Mouse (Mus musculus): ENCODE results near the gene Camsap2. TPM values are rescaled to one million over a fixed set of nuclear protein-coding genes. Genes with fewer than 3 reads are reported as not detected.

Gene Camsap2
- total RNA-seq (2018; cell fraction: chromatin; rRNA removed) = 10 to 100 TPM in 24 of 26 experiments, 1 to 10 TPM in 2; 6.9 to 54.4 (median 29.5) TPM
- 10 to 100 TPM; 10.8 to 29.6 (median 17.5) TPM for total RNA-seq (2018; cell fraction: cytosol; rRNA removed)
- total RNA-seq (2018; cell fraction: nucleus; rRNA removed) = 10 to 100 TPM; 14.2 to 49.3 (median 25.3) TPM
- polyA plus RNA-seq (2018) = 13.6 to 17.5 TPM (median 16.8 TPM) in 3 replicates

- no peak within 1 kb of the TSS for H3K27ac ChIP-seq
- H3K79me2 ChIP-seq (ENCODE audit: inconsistent target) = peaks cover 46% of the 10 kb centered on the region
- under 1% methylated on average over 117 of the region's 121 CpGs for WGBS (ENCODE audit: missing documents)
- no peaks in the 10 kb centered on the region for H3K36me3 ChIP-seq (ENCODE audit: inconsistent target)
- peak within 1 kb of the TSS; percentile 81 for H3K4me3 ChIP-seq (ENCODE audit: inconsistent target)
These were observed at the start of gene Camsap2 for GRCm38 (mm10) chr1:136345454-136346372. Camsap2 (minus strand) TSS chr1:136346104.

- no peaks in the 10 kb centered on the region for H3K36me3 ChIP-seq (ENCODE audit: inconsistent target)
- H3K4me3 ChIP-seq (ENCODE audit: inconsistent target) = no peak overlapping the region
- H3K79me2 ChIP-seq (ENCODE audit: inconsistent target) = no peaks in the 10 kb centered on the region
- H3K27ac ChIP-seq = no peak overlapping the region
- WGBS (ENCODE audit: missing documents) = 65% methylated on average over 4 of the region's 5 CpGs
These were observed 49.2 kb upstream of the Camsap2 start for GRCm38 (mm10) chr1:136395073-136395472.

GRCm38 (mm10) chr1:136394506-136394905 lies 48.6 kb upstream of the Camsap2 start:
- no peaks in the 10 kb centered on the region for H3K36me3 ChIP-seq (ENCODE audit: inconsistent target)
- 32% methylated on average over 10 of the region's 10 CpGs for WGBS (ENCODE audit: missing documents)
- no peaks in the 10 kb centered on the region for H3K79me2 ChIP-seq (ENCODE audit: inconsistent target)
- H3K4me3 ChIP-seq (ENCODE audit: inconsistent target) = no peak overlapping the region
- no peak overlapping the region for H3K27ac ChIP-seq

- no peaks in the 10 kb centered on the region for H3K79me2 ChIP-seq (ENCODE audit: inconsistent target)
- no peak overlapping the region for H3K27ac ChIP-seq
- H3K36me3 ChIP-seq (ENCODE audit: inconsistent target) = no peaks in the 10 kb centered on the region
- 92% methylated on average over 5 of the region's 6 CpGs for WGBS (ENCODE audit: missing documents)
- H3K4me3 ChIP-seq (ENCODE audit: inconsistent target) = no peak overlapping the region
These were observed 41.0 kb upstream of the Camsap2 start for GRCm38 (mm10) chr1:136386914-136387313.

- H3K4me3 ChIP-seq (ENCODE audit: inconsistent target) = no peak overlapping the region
- H3K79me2 ChIP-seq (ENCODE audit: inconsistent target) = no peaks in the 10 kb centered on the region
- no peak overlapping the region for H3K27ac ChIP-seq
- WGBS (ENCODE audit: missing documents) = 11% methylated on average over 5 of the region's 5 CpGs
- H3K36me3 ChIP-seq (ENCODE audit: inconsistent target) = no peaks in the 10 kb centered on the region
These were observed 35.7 kb upstream of the Camsap2 start for GRCm38 (mm10) chr1:136381583-136381982.

DNA sequence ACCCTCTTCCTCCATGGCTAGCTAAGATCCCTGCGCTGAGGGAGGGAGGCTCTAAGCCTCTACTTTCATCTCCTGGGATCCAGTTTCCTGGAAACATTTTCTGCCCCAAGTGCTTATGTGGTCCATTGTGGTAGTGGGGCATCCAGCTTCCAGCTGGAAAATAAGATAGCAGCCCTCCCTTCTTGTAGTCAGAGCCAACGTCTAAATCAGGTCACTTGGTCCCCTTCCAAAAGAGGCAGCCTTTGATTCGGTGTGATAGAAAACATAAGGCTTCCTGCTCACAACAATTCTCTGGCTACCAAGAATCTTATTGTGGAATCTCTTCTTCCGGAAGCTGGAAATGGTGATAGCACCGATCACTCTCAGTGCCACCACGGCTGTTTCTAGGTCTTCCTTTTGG lies 35.3 kb upstream of the Camsap2 start:
- H3K4me3 ChIP-seq (ENCODE audit: inconsistent target) = no peak overlapping the region
- H3K36me3 ChIP-seq (ENCODE audit: inconsistent target) = no peaks in the 10 kb centered on the region
- H3K79me2 ChIP-seq (ENCODE audit: inconsistent target) = no peaks in the 10 kb centered on the region
- H3K27ac ChIP-seq = no peak overlapping the region
- WGBS (ENCODE audit: missing documents) = 75% methylated on average over 6 of the region's 6 CpGs

DNA sequence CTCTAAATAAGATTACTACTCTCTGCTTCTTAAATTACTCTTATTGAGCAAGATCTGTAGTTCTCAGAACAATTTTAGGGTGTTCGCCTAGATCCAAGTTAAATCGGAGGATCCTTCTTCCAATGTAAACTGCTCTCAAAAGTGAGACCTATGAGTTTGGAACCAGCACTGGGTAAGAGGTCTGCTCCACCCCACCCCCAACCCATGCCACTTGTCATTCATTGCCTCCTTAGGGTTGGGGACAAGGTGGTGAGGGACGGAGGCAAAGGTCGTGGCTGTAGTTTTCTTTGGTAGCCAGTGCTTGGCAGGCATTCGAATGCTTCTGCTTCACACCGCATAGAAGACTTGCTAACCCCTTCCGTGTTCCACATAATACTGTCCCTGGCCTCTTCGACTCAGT lies 34.7 kb upstream of the Camsap2 start:
- whole genome bisulfite sequencing (ENCODE audit: missing documents) = 95% methylated on average over 8 of the region's 8 CpGs

DNA sequence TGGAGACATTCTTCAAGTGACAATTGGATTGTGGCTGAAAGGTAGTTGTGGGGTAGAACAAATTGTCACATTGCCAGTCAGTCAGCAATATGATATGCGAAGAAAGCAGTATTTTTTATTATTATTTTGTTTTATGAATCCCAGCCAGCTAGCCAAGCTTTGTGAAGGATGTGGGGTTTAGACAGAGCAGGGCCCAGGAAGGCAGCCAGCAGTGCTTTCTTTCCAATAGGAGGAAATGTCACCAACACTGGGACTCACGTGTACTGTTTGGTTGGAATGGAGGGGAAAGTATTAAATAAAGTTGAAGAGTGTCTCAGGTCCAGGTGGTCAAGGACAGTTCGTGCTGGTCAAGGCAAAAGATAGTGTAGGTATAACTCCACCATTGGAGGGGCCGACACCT lies 34.3 kb upstream of the Camsap2 start:
- Histone ChIP-seq H3K27ac (no peak overlapping the region), H3K79me2 (ENCODE audit: inconsistent target) (no peaks in the 10 kb centered on the region), H3K4me3 (ENCODE audit: inconsistent target) (no peak overlapping the region), H3K36me3 (ENCODE audit: inconsistent target) (no peaks in the 10 kb centered on the region)
- 96% methylated on average over 4 of the region's 4 CpGs for WGBS (ENCODE audit: missing documents)

More for the DNA sequence above, 34.7 kb upstream of the Camsap2 start:
- Histone ChIP-seq H3K79me2 (ENCODE audit: inconsistent target) (no peaks in the 10 kb centered on the region), H3K36me3 (ENCODE audit: inconsistent target) (no peaks in the 10 kb centered on the region), H3K4me3 (ENCODE audit: inconsistent target) (no peak overlapping the region), H3K27ac (no peak overlapping the region)

DNA sequence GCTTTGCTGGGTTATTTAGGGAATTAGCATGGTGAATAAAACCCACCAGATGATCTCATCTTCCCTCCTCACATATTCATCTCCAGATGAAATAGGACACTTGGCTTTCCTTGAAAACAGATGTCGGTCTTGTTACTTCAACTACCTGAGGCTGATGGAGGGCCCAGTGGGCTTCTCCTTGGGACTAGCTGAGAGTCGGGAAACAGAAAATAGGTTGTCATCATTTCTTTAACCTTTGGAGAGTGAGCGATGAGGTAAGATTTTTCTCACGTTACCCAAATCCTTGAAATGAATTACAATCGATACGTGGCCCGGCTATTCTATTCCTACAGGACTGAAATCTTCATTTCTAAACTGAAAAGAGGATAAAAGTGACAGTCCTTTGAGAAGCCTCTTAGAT lies 33.4 kb upstream of the Camsap2 start:
- Histone ChIP-seq H3K4me3 (ENCODE audit: inconsistent target) (no peak overlapping the region), H3K79me2 (ENCODE audit: inconsistent target) (no peaks in the 10 kb centered on the region), H3K36me3 (ENCODE audit: inconsistent target) (no peaks in the 10 kb centered on the region), H3K27ac (no peak overlapping the region)
- WGBS (ENCODE audit: missing documents) = 94% methylated on average over 7 of the region's 7 CpGs

DNA sequence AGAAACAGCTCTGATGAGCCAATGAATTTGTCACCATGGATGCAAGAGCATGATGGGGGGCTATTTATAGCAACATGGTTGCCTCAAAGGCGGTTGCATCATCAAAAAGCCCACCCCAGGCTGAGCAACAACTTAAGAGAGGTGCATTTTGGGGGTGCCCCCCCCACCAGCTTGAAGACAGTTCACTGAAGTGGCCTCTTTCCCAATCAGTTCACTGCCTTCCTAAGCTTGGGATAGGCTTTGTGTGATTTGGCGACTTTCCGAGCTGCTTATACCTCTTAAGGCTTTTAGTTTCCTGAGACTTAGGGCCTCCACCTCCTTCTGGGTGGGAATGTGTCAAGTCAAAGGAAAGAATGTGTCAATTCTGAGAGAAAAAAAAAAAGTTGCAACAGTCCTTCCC lies 20.1 kb upstream of the Camsap2 start:
- Histone ChIP-seq H3K27ac (no peak overlapping the region), H3K4me3 (ENCODE audit: inconsistent target) (no peak overlapping the region), H3K79me2 (ENCODE audit: inconsistent target) (no peaks in the 10 kb centered on the region), H3K36me3 (ENCODE audit: inconsistent target) (no peaks in the 10 kb centered on the region)
- 85% methylated on average over 3 of the region's 3 CpGs for WGBS (ENCODE audit: missing documents)

DNA sequence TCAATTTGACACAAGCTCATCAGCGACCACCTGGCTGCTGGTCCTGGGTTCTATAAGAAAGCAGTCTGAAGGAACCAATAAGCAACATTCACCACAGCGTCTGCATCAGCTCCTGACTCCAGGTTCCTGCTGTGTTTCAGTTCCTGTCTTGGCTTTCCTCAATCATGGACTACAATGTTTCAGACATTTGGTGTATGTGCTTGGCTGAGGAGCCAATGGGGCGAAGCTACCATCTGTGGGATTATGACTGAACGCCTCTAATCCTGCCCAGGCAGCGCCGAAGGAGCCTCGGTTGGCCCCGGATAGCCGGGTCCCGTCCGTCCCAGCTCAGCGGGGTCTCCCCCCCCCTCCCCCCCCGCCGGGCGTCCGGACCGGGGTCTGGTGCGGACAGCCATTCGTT lies 18.8 kb upstream of the Camsap2 start:
- Histone ChIP-seq H3K4me3 (ENCODE audit: inconsistent target) (no peak overlapping the region), H3K79me2 (ENCODE audit: inconsistent target) (no peaks in the 10 kb centered on the region), H3K27ac (no peak overlapping the region), H3K36me3 (ENCODE audit: inconsistent target) (no peaks in the 10 kb centered on the region)
- 85% methylated on average over 9 of the region's 19 CpGs for WGBS (ENCODE audit: missing documents)

DNA sequence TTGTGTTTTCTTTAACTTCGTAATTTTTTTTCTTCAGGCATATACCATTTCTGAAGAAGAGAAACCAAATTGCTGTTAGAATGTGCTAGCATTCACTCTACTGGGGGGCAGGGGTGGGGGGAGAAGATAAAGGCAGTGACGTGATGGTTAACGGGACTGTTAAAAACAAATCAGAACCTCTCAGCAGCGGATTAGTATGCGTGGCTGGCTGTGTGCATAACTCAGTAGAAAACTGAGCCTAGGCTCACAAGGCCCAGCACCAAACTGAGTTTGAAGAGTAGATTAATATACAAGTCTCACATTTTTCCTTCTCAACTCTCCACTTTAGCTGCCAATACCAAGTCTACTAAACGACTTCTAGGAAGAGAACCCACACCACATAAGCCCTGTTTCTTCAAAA lies 17.1 kb upstream of the Camsap2 start:
- Histone ChIP-seq H3K27ac (no peak overlapping the region), H3K4me3 (ENCODE audit: inconsistent target) (no peak overlapping the region), H3K79me2 (ENCODE audit: inconsistent target) (no peaks in the 10 kb centered on the region), H3K36me3 (ENCODE audit: inconsistent target) (no peaks in the 10 kb centered on the region)
- WGBS (ENCODE audit: missing documents) = 90% methylated on average over 6 of the region's 6 CpGs

DNA sequence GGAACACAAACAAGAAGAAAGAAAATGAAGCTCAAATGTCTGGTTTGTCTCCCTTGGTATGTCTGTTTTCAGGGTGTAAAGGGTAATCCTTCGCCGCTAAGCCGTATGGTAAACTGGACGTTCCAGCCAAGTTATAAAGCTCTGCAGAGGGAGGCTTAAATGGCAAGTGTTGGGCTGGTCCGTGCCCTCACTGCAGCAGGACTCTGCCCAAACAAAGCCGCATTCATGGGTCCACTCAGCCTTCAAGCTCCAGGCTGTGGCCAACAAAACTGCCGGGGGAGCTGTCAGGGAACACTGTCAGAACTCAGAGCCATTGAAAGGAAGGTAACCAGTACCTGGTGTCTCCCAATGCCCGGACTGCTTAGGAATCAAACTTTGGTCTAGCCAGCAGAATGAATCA lies 16.7 kb upstream of the Camsap2 start:
- no peaks in the 10 kb centered on the region for H3K79me2 ChIP-seq (ENCODE audit: inconsistent target)
- H3K4me3 ChIP-seq (ENCODE audit: inconsistent target) = no peak overlapping the region
- 93% methylated on average over 8 of the region's 8 CpGs for WGBS (ENCODE audit: missing documents)
- H3K36me3 ChIP-seq (ENCODE audit: inconsistent target) = no peaks in the 10 kb centered on the region
- H3K27ac ChIP-seq = no peak overlapping the region

DNA sequence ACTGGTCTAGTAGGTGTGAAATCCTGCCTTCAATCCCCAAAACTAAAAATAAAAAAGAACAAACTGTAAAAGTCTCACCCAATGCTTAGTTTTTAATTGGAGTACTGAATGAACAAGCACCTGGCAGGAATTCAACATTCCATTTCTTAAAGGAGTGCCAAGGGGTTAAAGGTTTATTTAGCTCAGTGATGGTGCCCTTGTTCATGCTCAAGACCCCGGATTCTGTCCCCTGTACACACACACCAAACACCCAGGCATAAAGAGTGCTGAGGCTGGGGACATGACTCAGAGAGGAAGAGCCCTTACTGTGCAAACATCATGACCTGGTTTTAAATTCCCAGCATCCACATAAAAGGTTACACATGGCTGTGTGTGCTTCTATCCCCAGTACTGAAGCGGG lies 15.5 kb upstream of the Camsap2 start:
- 88% methylated on average over 2 of the region's 2 CpGs for WGBS (ENCODE audit: missing documents)
- H3K79me2 ChIP-seq (ENCODE audit: inconsistent target) = no peaks in the 10 kb centered on the region
- no peak overlapping the region for H3K4me3 ChIP-seq (ENCODE audit: inconsistent target)
- H3K36me3 ChIP-seq (ENCODE audit: inconsistent target) = no peaks in the 10 kb centered on the region
- H3K27ac ChIP-seq = no peak overlapping the region

GRCm38 (mm10) chr1:136360909-136361308 lies 15.0 kb upstream of the Camsap2 start:
- Histone ChIP-seq H3K36me3 (ENCODE audit: inconsistent target) (no peaks in the 10 kb centered on the region), H3K27ac (no peak overlapping the region), H3K4me3 (ENCODE audit: inconsistent target) (no peak overlapping the region), H3K79me2 (ENCODE audit: inconsistent target) (no peaks in the 10 kb centered on the region)
- 99% methylated on average over 6 of the region's 6 CpGs for WGBS (ENCODE audit: missing documents)

All from macrophage (primary cell).